Mouse (Mus musculus) myocyte (in vitro differentiated cells): ENCODE measurements around the gene Pfdn2. TPM values are rescaled to one million over a fixed set of nuclear protein-coding genes. Genes with fewer than 3 reads are reported as not detected.

Experiments
- H3K27me3 ChIP-seq: one replicate; pipeline ENCODE4 v1.6.1; 2011; ENCODE audit not compliant: control insufficient read depth, insufficient read depth, insufficient read length
- H3K36me3 ChIP-seq: one replicate; pipeline ENCODE4 v1.6.1; 2011; ENCODE audit not compliant: control insufficient read depth, insufficient read depth
- H3K4me2 ChIP-seq: one replicate; pipeline ENCODE4 v1.6.1; 2011; ENCODE audit warnings: low read depth, control low read depth
- H3K4me3 ChIP-seq: one replicate; pipeline ENCODE4 v1.5.1; 2011; ENCODE audit warnings: mild to moderate bottlenecking, control low read depth, moderate library complexity
- H3K79me2 ChIP-seq: one replicate; pipeline ENCODE4 v1.6.1; 2011; ENCODE audit not compliant: control insufficient read depth, insufficient read depth
- H3ac ChIP-seq: one replicate; pipeline ENCODE4 v1.6.1; 2011; ENCODE audit not compliant: control insufficient read depth, insufficient read length
- CEBPB ChIP-seq: IDR thresholded peaks from 2 replicates; pipeline ENCODE4 v1.6.1; 2011; ENCODE audit warnings: mild to moderate bottlenecking, moderate library complexity; ENCODE audit not compliant: poor library complexity, insufficient read depth, severe bottlenecking
- E2F4 ChIP-seq: IDR thresholded peaks from one replicate; pipeline ENCODE4 v1.6.1; 2011; ENCODE audit warnings: mild to moderate bottlenecking, control low read depth, moderate library complexity; ENCODE audit not compliant: insufficient read depth
- MAX ChIP-seq: IDR thresholded peaks from one replicate; pipeline ENCODE4 v1.6.1; 2011; ENCODE audit warnings: low read depth, mild to moderate bottlenecking, control low read depth
- MYOD1 ChIP-seq, 3 experiments: IDR thresholded peaks; one replicate each; pipeline ENCODE4 v1.6.1; 2011; ENCODE audit warnings: control low read depth in 2 of 3, low read depth in 2 of 3, mild to moderate bottlenecking in 2 of 3, moderate library complexity in 1 of 3; ENCODE audit not compliant: insufficient read length in 2 of 3, control insufficient read depth in 1 of 3
- MYOG ChIP-seq, 3 experiments: IDR thresholded peaks; one replicate each; pipeline ENCODE4 v1.6.1; 2011; ENCODE audit warnings: control low read depth in 2 of 3, low read depth in 2 of 3, mild to moderate bottlenecking in 2 of 3; ENCODE audit not compliant: insufficient read length in 2 of 3, control insufficient read depth in 1 of 3, insufficient read depth in 1 of 3
- POLR2A ChIP-seq: IDR thresholded peaks from one replicate; pipeline ENCODE4 v1.6.1; 2011; ENCODE audit warnings: low read depth, mild to moderate bottlenecking, control low read depth, moderate library complexity; ENCODE audit not compliant: insufficient read length
- POLR2AphosphoS2 ChIP-seq: IDR thresholded peaks from one replicate; pipeline ENCODE4 v1.6.1; 2011; ENCODE audit warnings: low read depth, control low read depth; ENCODE audit not compliant: insufficient read length
- REST ChIP-seq: IDR thresholded peaks from one replicate; pipeline ENCODE4 v1.6.1; 2011; ENCODE audit warnings: mild to moderate bottlenecking, control low read depth, moderate library complexity; ENCODE audit not compliant: insufficient read depth, insufficient read length
- SRF ChIP-seq: IDR thresholded peaks from one replicate; pipeline ENCODE4 v1.6.1; 2011; ENCODE audit warnings: low read depth; ENCODE audit not compliant: control insufficient read depth, insufficient read length
- TCF12 ChIP-seq: IDR thresholded peaks from one replicate; pipeline ENCODE4 v1.6.1; 2011; ENCODE audit warnings: mild to moderate bottlenecking, control low read depth; ENCODE audit not compliant: poor library complexity, insufficient read depth, severe bottlenecking
- TCF3 ChIP-seq: IDR thresholded peaks from one replicate; pipeline ENCODE4 v1.6.1; 2011; ENCODE audit warnings: low read depth, control low read depth; ENCODE audit not compliant: insufficient read length
- USF1 ChIP-seq: IDR thresholded peaks from one replicate; pipeline ENCODE4 v1.6.1; 2011; ENCODE audit warnings: low read depth, mild to moderate bottlenecking, control low read depth, moderate library complexity
- polyA plus RNA-seq: library from polyadenylated mRNA; unstranded; fragments of >200 nt; fragmentation: generic; extraction: Trizol; gene quantifications from one replicate; pipeline ENCODE4 v1.2.1, GENCODE M21; 2012; ENCODE audit warnings: missing spikeins

Gene Pfdn2
- polyA plus RNA-seq, 1 experiment: 111 TPM

DNA sequence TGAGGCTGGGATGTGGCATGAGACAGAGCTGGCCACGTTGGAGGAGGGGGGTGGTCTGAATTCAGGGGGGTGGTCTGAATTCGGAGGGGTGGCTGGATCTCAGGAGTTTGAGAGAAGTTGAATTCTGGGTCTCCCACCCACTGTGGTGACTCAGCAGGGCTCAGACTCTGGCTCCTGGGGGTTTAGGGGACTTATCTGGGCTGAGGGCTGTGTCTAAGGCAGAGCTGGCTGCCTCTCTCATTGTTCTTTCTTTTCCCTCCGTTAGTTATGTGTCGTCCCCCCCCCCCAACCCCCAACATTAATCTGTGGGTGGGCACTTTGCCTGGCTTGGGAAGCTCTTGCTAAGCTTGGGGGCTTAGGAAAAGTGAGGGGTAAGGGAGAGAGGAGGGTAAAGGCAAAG is 28.5 kb downstream of the Pfdn2 start:
- Histone ChIP-seq H3K27me3 (no peaks in the 10 kb centered on the region), H3K79me2 (no peaks in the 10 kb centered on the region), H3K4me3 (no peak overlapping the region), H3K36me3 (no peaks in the 10 kb centered on the region), H3K4me2 (no peak overlapping the region), H3ac (no peak overlapping the region)
- TF ChIP-seq REST: no peak
- no peak for TF ChIP-seq TCF12

GRCm38 (mm10) chr1:171375646-171376097 is 30.2 kb downstream of the Pfdn2 start:
- no peaks in the 10 kb centered on the region for H3K36me3 ChIP-seq
- H3K27me3 ChIP-seq: no peaks in the 10 kb centered on the region
- no peak overlapping the region for H3ac ChIP-seq
- TF ChIP-seq SRF: no peak
- peak; percentile 71 for TF ChIP-seq POLR2A
- peak in 1 of 3 experiments; percentile 25 for TF ChIP-seq MYOG (IDR thresholded peaks at IDR 0.05; ENCODE audit: control insufficient read depth in 1 of 3, insufficient read depth in 1 of 3, insufficient read length in 2 of 3, low read depth in 2 of 3)
- peak; percentile 65; the same call in 1 of the 2 replicates for TF ChIP-seq CEBPB
- no peak overlapping the region for H3K4me3 ChIP-seq
- H3K79me2 ChIP-seq: no peaks in the 10 kb centered on the region
- H3K4me2 ChIP-seq: peak overlapping the region; percentile 47

- Histone ChIP-seq H3K36me3 (no peaks in the 10 kb centered on the region), H3K27me3 (no peaks in the 10 kb centered on the region), H3K4me2 (no peak overlapping the region), H3K79me2 (no peaks in the 10 kb centered on the region), H3K4me3 (no peak overlapping the region), H3ac (no peak overlapping the region)
- TF ChIP-seq SRF: no peak
- TF ChIP-seq E2F4: no peak
- TF ChIP-seq MYOG (IDR thresholded peaks at IDR 0.05; ENCODE audit: control insufficient read depth in 1 of 3, insufficient read depth in 1 of 3, insufficient read length in 2 of 3, low read depth in 2 of 3): no peak
- no peak for TF ChIP-seq MYOD1 (IDR thresholded peaks at IDR 0.05; ENCODE audit: control insufficient read depth in 1 of 3, insufficient read length in 2 of 3, low read depth in 2 of 3)
- no peak for TF ChIP-seq REST
- no peak for TF ChIP-seq TCF3
- no peak for TF ChIP-seq MAX
- TF ChIP-seq USF1: no peak
- no peak for TF ChIP-seq CEBPB
- no peak for TF ChIP-seq TCF12
- TF ChIP-seq POLR2A: no peak
- no peak for TF ChIP-seq POLR2AphosphoS2
Measured at GRCm38 (mm10) chr1:171378298-171378697, 32.8 kb downstream of the Pfdn2 start.

GRCm38 (mm10) chr1:171379935-171380599 is 34.6 kb downstream of the Pfdn2 start:
- Histone ChIP-seq H3ac (no peak overlapping the region), H3K79me2 (no peaks in the 10 kb centered on the region), H3K4me3 (no peak overlapping the region), H3K36me3 (no peaks in the 10 kb centered on the region), H3K27me3 (no peaks in the 10 kb centered on the region), H3K4me2 (peak overlapping the region; percentile 49)
- TF ChIP-seq E2F4 (no peak), TCF3 (no peak), MAX (no peak), SRF (no peak), USF1 (no peak), MYOG (IDR thresholded peaks at IDR 0.05; ENCODE audit: control insufficient read depth in 1 of 3, insufficient read depth in 1 of 3, insufficient read length in 2 of 3, low read depth in 2 of 3) (no peak), CEBPB (no peak), REST (no peak), POLR2AphosphoS2 (no peak), TCF12 (no peak), POLR2A (no peak), MYOD1 (IDR thresholded peaks at IDR 0.05; ENCODE audit: control insufficient read depth in 1 of 3, insufficient read length in 2 of 3, low read depth in 2 of 3) (no peak)

DNA sequence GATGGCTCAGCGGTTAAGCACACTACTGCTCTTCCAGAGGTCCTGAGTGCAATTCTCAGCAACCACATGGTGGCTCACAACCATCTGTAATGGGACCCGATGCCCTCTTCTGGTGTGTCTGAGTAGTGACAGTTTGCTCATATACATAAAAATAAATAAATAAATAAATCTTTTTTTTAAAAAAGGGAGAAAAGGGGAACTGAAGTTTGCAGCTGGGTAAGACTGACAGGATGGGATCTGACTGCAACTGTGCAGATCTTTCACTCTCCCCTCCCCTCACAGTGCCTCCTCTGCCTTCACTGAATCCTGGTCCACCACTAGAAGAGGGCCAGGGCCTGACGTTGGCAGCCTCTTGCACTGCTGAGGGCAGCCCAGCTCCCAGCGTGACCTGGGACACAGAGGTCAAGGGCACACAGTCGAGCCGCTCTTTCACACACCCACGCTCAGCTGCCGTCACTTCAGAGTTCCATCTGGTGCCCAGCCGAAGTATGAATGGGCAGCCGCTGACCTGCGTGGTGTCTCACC is 36.7 kb downstream of the Pfdn2 start:
- Histone ChIP-seq H3K79me2 (no peaks in the 10 kb centered on the region), H3K4me2 (no peak overlapping the region), H3ac (no peak overlapping the region), H3K4me3 (no peak overlapping the region), H3K36me3 (no peaks in the 10 kb centered on the region), H3K27me3 (no peaks in the 10 kb centered on the region)
- no peak for TF ChIP-seq TCF12
- TF ChIP-seq MAX: no peak
- TF ChIP-seq MYOG (IDR thresholded peaks at IDR 0.05; ENCODE audit: control insufficient read depth in 1 of 3, insufficient read depth in 1 of 3, insufficient read length in 2 of 3, low read depth in 2 of 3): no peak
- TF ChIP-seq MYOD1 (IDR thresholded peaks at IDR 0.05; ENCODE audit: control insufficient read depth in 1 of 3, insufficient read length in 2 of 3, low read depth in 2 of 3): no peak
- TF ChIP-seq TCF3: no peak
- TF ChIP-seq POLR2AphosphoS2: no peak
- no peak for TF ChIP-seq USF1
- TF ChIP-seq POLR2A: no peak
- TF ChIP-seq CEBPB: no peak
- no peak for TF ChIP-seq REST
- no peak for TF ChIP-seq SRF
- TF ChIP-seq E2F4: no peak
